Mouse (Mus musculus) hindbrain, embryonic 11.5 days (tissue): ENCODE measurements around the gene Sec14l1. TPM values are rescaled to one million over a fixed set of nuclear protein-coding genes. Genes with fewer than 3 reads are reported as not detected.

Experiments used
- ATAC-seq: fragments of 200-750 bp; cut with Nextera tagmentation; 2 replicates; pipeline ENCODE4 v1.8.0; 2017; ENCODE audit warnings: mild to moderate bottlenecking, moderate TSS enrichment, moderate library complexity; ENCODE audit not compliant: low FRiP score
- DNase-seq: peaks from one replicate; pipeline ENCODE4 v3.0.0-alpha.2; 2015; ENCODE audit warnings: low spot score
- H3K27ac ChIP-seq: fragments of 300-500 bp; sonication (generic); 2 replicates; pipeline ENCODE4 v1.5.1; 2014; ENCODE audit warnings: mild to moderate bottlenecking, low read depth, low read length
- H3K27me3 ChIP-seq: fragments of 300-500 bp; sonication (generic); 2 replicates; pipeline ENCODE4 v1.6.1; 2014; ENCODE audit warnings: mild to moderate bottlenecking, low read length, moderate library complexity, mixed read lengths; ENCODE audit not compliant: control insufficient read depth, insufficient read depth
- H3K36me3 ChIP-seq: fragments of 300-500 bp; sonication (generic); 2 replicates; pipeline ENCODE4 v1.6.1; 2014; ENCODE audit warnings: mild to moderate bottlenecking, low read length, moderate library complexity, mixed read lengths; ENCODE audit not compliant: control insufficient read depth, insufficient read depth
- H3K4me1 ChIP-seq: fragments of 300-500 bp; sonication (generic); replicated peaks from 2 replicates; pipeline ENCODE4 v1.6.1; 2014; ENCODE audit warnings: low read length, mixed read lengths; ENCODE audit not compliant: control insufficient read depth, insufficient read depth
- H3K4me2 ChIP-seq: fragments of 300-500 bp; sonication (generic); replicated peaks from 2 replicates; pipeline ENCODE4 v1.6.1; 2014; ENCODE audit warnings: mild to moderate bottlenecking, low read depth, low read length
- H3K4me3 ChIP-seq: fragments of 300-500 bp; sonication (generic); 2 replicates; pipeline ENCODE4 v1.5.1; 2014; ENCODE audit warnings: low read depth, low read length
- H3K9ac ChIP-seq: fragments of 300-500 bp; sonication (generic); 2 replicates; pipeline ENCODE4 v1.6.1; 2014; ENCODE audit warnings: low read depth, low read length
- H3K9me3 ChIP-seq: fragments of 300-500 bp; sonication (generic); 2 replicates; pipeline ENCODE4 v1.6.1; 2016; ENCODE audit warnings: low read length; ENCODE audit not compliant: control insufficient read depth
- WGBS: fragments of 180-500 bp; shearing (Covaris S2); extraction: QIAGEN DNeasy Blood & Tissue Kit; methylation state at CpG from one replicate; pipeline ENCODE4 v1.1.7; 2014; 5-methylcytosine and 5-hydroxymethylcytosine counted together
- polyA plus RNA-seq: library from polyadenylated mRNA; unstranded; fragments of >200 nt; fragmentation: Nextera tagmentation; extraction: Ambion mirVana; gene quantifications from 2 replicates; pipeline ENCODE4 v1.2.1, GENCODE M21; 2014

The Sec14l1 gene
- polyA plus RNA-seq, 1 experiment from 2014 or later = 36.9 TPM

DNA sequence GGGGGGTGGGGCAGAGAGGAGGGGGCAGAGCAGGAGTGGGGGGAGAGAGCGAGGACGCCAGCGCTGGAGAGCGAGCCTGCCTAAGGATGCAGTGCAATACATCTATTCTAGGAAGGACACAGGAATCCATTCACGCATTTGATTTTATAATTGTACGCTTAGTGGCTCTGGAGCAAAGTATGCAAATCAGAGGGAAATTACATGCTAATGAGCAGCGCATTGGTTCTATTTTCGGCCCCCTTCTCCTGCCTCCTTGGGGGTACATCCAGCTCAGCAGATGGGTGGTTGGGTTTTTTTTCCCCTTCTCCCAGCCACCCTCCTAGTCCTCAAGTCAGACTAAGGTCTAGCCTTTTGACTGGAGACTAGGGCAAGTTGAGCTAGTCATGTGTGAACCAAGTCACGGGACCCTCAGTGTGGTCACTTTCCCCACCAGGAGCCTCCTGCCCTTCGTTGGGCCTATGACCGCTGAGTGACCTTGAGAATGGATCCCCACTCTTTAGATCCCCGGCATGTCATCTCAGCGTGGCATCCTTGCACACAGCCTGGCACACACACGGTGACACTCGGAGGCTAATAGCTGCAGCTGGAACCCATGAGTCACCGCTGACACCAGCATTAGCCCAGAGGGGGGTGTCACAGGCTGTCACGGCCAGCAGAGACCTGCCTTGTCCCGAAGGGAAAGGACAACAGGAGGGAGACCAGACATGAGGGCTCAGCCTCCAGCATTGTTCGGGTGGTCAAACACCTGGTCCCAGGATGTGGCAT is 55.0 kb downstream of the Sec14l1 start:
- no peaks in the 10 kb centered on the region for H3K36me3 ChIP-seq
- DNase-seq (no peak), ATAC-seq (no peak)
- no peak overlapping the region for H3K27ac ChIP-seq
- no peaks in the 10 kb centered on the region for H3K27me3 ChIP-seq
- no peaks in the 10 kb centered on the region for H3K4me1 ChIP-seq
- 92% methylated on average over 19 of the region's 19 CpGs for WGBS
- H3K9ac ChIP-seq = no peak overlapping the region
- H3K4me2 ChIP-seq = no peak overlapping the region
- H3K9me3 ChIP-seq = no peaks in the 10 kb centered on the region
- H3K4me3 ChIP-seq = no peak overlapping the region

- Histone ChIP-seq H3K36me3 (no peaks in the 10 kb centered on the region), H3K4me2 (peak overlapping the region; percentile 19), H3K9ac (no peak overlapping the region), H3K27me3 (no peaks in the 10 kb centered on the region), H3K4me3 (peak overlapping the region; percentile 23; the same call in 1 of the 2 replicates), H3K27ac (no peak overlapping the region), H3K4me1 (no peaks in the 10 kb centered on the region), H3K9me3 (no peaks in the 10 kb centered on the region)
- 57% methylated on average over 18 of the region's 18 CpGs for WGBS
- ATAC-seq = no peak
- DNase-seq = no peak
Observed at GRCm38 (mm10) chr11:117174098-117174892, 59.3 kb downstream of the Sec14l1 start.

DNA sequence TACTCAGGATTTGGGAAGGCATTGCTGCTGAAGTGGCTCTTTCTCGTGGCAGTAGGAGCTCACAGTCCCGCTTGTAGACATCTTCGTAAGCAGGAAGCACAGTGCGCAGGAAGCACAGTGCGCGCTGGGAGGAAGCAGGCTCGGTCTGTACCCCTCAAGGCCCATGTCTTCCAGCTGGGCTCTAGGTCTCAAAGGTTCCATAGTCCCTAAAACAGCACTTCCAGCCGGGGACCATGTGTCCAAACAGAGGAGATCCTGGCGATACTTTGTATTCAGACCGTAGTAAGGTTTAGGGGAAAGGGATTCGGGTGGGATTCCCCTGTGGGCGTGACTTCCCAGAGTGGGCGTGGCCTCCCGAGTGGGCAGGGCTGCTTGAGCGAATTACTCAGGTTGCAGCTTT is 60.0 kb downstream of the Sec14l1 start:
- Histone ChIP-seq H3K4me1 (no peaks in the 10 kb centered on the region), H3K36me3 (no peaks in the 10 kb centered on the region), H3K9ac (no peak overlapping the region), H3K4me2 (peak overlapping the region; percentile 19; the same call in 1 of the 2 replicates), H3K27me3 (no peaks in the 10 kb centered on the region), H3K9me3 (no peaks in the 10 kb centered on the region), H3K27ac (no peak overlapping the region), H3K4me3 (peak overlapping the region; percentile 23)
- ATAC-seq (no peak), DNase-seq (peak; percentile 30)
- 37% methylated on average over 15 of the region's 15 CpGs for WGBS

- Histone ChIP-seq H3K36me3 (no peaks in the 10 kb centered on the region), H3K27ac (no peak overlapping the region), H3K4me2 (no peak overlapping the region), H3K27me3 (no peaks in the 10 kb centered on the region), H3K4me3 (no peak overlapping the region), H3K9ac (no peak overlapping the region), H3K4me1 (no peaks in the 10 kb centered on the region), H3K9me3 (no peaks in the 10 kb centered on the region)
- 84% methylated on average over 12 of the region's 12 CpGs for WGBS
- DNase-seq (no peak), ATAC-seq (no peak)
Observed at GRCm38 (mm10) chr11:117175472-117175871, 60.5 kb downstream of the Sec14l1 start.

DNA sequence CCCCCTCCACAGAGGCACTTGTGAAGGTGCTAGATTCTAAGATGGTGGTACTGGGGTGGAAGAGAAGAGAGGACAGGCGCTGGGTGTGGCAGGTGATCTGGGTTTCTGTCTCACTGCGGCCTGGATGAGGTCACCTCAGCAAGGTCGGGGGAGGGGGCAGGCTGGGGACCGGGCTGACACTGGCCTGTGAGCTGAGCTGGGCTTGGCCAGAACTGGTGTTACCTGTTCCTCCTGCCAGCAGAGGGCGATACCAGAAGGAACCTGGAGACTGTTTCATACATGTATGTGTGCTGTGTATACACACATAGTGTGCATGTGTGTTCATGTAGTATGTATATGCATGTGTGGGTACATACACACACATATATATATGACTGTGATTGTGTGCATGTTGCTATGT is 61.3 kb downstream of the Sec14l1 start:
- Histone ChIP-seq H3K27ac (no peak overlapping the region), H3K36me3 (no peaks in the 10 kb centered on the region), H3K4me2 (no peak overlapping the region), H3K4me1 (no peaks in the 10 kb centered on the region), H3K9me3 (no peaks in the 10 kb centered on the region), H3K9ac (no peak overlapping the region), H3K4me3 (no peak overlapping the region), H3K27me3 (no peaks in the 10 kb centered on the region)
- DNase-seq (peak; percentile 56), ATAC-seq (no peak; the same call in 1 of the 2 replicates)
- 36% methylated on average over 5 of the region's 5 CpGs for WGBS

DNA sequence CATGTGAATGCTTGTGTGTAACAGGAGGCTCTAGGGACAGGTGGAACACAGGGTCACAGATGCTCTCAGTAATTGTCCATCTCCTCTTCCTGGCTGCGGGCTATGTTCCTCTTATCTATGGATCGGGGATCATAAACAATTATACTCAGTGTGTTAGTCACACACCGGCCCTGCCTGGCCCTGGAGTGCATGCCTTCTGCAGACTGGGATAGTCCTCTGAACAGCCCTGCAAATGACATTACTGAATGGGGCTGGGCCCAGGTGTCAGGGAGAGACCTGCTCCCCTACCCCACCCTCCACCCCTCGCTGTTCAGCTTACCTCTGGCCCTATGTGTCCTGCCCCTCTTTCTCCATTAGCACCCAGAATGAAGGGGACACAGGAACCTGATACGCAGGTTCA is 61.9 kb downstream of the Sec14l1 start:
- Histone ChIP-seq H3K4me3 (no peak overlapping the region), H3K9me3 (no peaks in the 10 kb centered on the region), H3K27me3 (no peaks in the 10 kb centered on the region), H3K4me2 (no peak overlapping the region), H3K36me3 (no peaks in the 10 kb centered on the region), H3K9ac (no peak overlapping the region), H3K27ac (no peak overlapping the region), H3K4me1 (no peaks in the 10 kb centered on the region)
- WGBS = 80% methylated on average over 5 of the region's 5 CpGs
- DNase-seq (no peak), ATAC-seq (0 out of 2 replicates have a peak, but pooled peaks have one; percentile 49)

DNA sequence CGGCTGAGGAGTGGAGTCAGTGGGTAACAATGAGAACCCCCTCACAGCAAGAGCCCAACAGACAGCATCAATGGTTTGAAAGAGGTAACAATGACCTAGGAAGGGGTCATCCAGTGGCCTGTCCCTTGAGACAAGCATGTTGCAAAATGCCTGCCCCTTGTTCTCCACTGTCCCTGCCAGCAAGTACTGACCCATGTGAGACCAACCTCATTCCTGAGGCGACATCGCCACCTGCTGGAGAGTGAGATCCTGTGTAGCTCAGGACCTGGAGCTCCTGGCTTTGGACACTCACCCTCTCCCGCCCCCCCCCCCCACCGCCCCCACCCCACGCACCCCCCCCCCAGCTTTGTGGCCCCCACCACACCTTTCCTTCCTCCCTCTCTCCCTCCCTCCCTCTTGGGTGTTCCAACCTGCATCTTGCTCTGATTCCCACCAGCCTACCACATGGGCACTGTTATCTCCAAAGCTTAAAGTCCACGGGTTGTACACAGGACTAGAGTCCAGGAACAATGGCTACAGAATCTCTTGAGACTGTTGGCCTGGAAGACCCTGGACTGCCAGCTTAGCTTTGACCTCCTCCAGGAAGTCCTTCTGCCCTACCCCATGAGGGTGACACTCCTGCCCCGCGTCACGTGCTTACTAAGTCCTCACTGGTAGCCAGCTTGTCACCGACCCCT is 62.5 kb downstream of the Sec14l1 start:
- Histone ChIP-seq H3K27me3 (no peaks in the 10 kb centered on the region), H3K4me3 (no peak overlapping the region), H3K27ac (no peak overlapping the region), H3K36me3 (no peaks in the 10 kb centered on the region), H3K4me1 (no peaks in the 10 kb centered on the region), H3K9ac (no peak overlapping the region), H3K4me2 (no peak overlapping the region), H3K9me3 (no peaks in the 10 kb centered on the region)
- WGBS = 51% methylated on average over 10 of the region's 11 CpGs
- ATAC-seq (peak; percentile 73; the same call in 1 of the 2 replicates), DNase-seq (peak; percentile 90)

DNA sequence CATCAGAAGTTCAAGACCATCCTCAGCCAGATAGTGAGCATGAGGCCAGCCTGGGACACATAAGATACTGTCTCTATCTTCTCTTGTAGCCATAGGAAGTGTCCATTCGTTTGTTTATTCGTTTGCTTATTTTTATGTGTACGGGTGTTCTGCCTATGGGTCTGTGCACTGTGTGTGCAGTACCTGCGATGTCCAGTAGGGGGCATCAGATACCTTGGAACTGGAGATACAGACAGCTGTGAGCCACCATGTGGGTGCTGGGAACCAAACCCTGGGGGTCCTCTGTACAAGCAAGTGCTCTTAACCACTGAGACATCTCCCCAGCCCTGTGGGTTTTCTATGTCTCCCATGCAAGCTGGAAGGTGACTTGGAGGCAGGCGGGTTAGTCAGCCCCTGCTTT is 64.9 kb downstream of the Sec14l1 start:
- no peaks in the 10 kb centered on the region for H3K4me1 ChIP-seq
- ATAC-seq = no peak
- no peak overlapping the region for H3K9ac ChIP-seq

More for the DNA sequence above, 64.9 kb downstream of the Sec14l1 start:
- DNase-seq = no peak
- WGBS = 82% methylated on average over 5 of the region's 5 CpGs
- no peak overlapping the region for H3K4me2 ChIP-seq
- no peaks in the 10 kb centered on the region for H3K27me3 ChIP-seq
- no peaks in the 10 kb centered on the region for H3K9me3 ChIP-seq
- no peaks in the 10 kb centered on the region for H3K36me3 ChIP-seq
- no peak overlapping the region for H3K27ac ChIP-seq
- H3K4me3 ChIP-seq = no peak overlapping the region
